Mouse (Mus musculus) midbrain, embryonic 14.5 days (tissue): ENCODE measurements around the gene AW822073. TPM values are rescaled to one million over a fixed set of nuclear protein-coding genes. Genes with fewer than 3 reads are reported as not detected.
"Not testable (repeated sequence)": the region's sequence is repeated elsewhere in the genome, so short reads cannot be mapped to it uniquely, and the experiment has no call there.

ENCODE experiments used
- ATAC-seq: fragments of 200-750 bp; cut with Nextera tagmentation; 2 replicates; pipeline ENCODE4 v1.8.0; 2017; ENCODE audit warnings: moderate number of reproducible peaks, moderate library complexity; ENCODE audit not compliant: low FRiP score, low TSS enrichment
- DNase-seq: peaks from one replicate; pipeline ENCODE4 v3.0.0-alpha.2; 2015
- H3K27ac ChIP-seq: fragments of 300-500 bp; sonication (generic); replicated peaks from 2 replicates; pipeline ENCODE4 v1.5.1; 2014; ENCODE audit warnings: mild to moderate bottlenecking, low read depth, low read length, moderate library complexity
- H3K27me3 ChIP-seq: fragments of 300-500 bp; sonication (generic); 2 replicates; pipeline ENCODE4 v1.6.1; 2014; ENCODE audit warnings: low read length, control low read depth, mixed read lengths; ENCODE audit not compliant: control insufficient read depth, insufficient read depth
- H3K36me3 ChIP-seq: fragments of 300-500 bp; sonication (generic); 2 replicates; pipeline ENCODE4 v1.6.1; 2014; ENCODE audit warnings: low read length, control low read depth; ENCODE audit not compliant: control insufficient read depth, insufficient read depth
- H3K4me1 ChIP-seq: fragments of 300-500 bp; sonication (generic); 2 replicates; pipeline ENCODE4 v1.6.1; 2014; ENCODE audit warnings: mild to moderate bottlenecking, antibody characterized with exemption, low read length, control low read depth; ENCODE audit not compliant: control insufficient read depth, insufficient read depth
- H3K4me2 ChIP-seq: fragments of 300-500 bp; sonication (generic); 2 replicates; pipeline ENCODE4 v1.6.1; 2014; ENCODE audit warnings: mild to moderate bottlenecking, low read length, moderate library complexity
- H3K4me3 ChIP-seq: fragments of 300-500 bp; sonication (generic); replicated peaks from 2 replicates; pipeline ENCODE4 v1.5.1; 2014; ENCODE audit warnings: low read depth, low read length
- H3K9ac ChIP-seq: fragments of 300-500 bp; sonication (generic); replicated peaks from 2 replicates; pipeline ENCODE4 v1.6.1; 2014; ENCODE audit warnings: mild to moderate bottlenecking, low read length, moderate library complexity
- H3K9me3 ChIP-seq: fragments of 300-500 bp; sonication (generic); 2 replicates; pipeline ENCODE4 v1.6.1; 2016; ENCODE audit warnings: low read length, control low read depth, mixed read lengths; ENCODE audit not compliant: control insufficient read depth
- WGBS: fragments of 180-500 bp; shearing (Covaris S2); extraction: QIAGEN DNeasy Blood & Tissue Kit; methylation state at CpG from one replicate; pipeline ENCODE4 v1.1.7; 2014; 5-methylcytosine and 5-hydroxymethylcytosine counted together
- polyA plus RNA-seq: library from polyadenylated mRNA; unstranded; fragments of >200 nt; fragmentation: Nextera tagmentation; extraction: Ambion mirVana; gene quantifications from 2 replicates; pipeline ENCODE4 v1.2.1, GENCODE M21; 2014

The AW822073 gene
- polyA plus RNA-seq, 1 experiment from 2014 or later = not detected

- 88% methylated on average over 27 of the region's 31 CpGs for WGBS
- not testable (repeated sequence) for H3K36me3 ChIP-seq, DNase-seq, H3K4me1 ChIP-seq, H3K9ac ChIP-seq, H3K4me3 ChIP-seq, H3K27ac ChIP-seq, ATAC-seq, H3K9me3 ChIP-seq, H3K27me3 ChIP-seq, H3K4me2 ChIP-seq
Observed at GRCm38 (mm10) chr10:58223972-58224805, 541 bp downstream of the AW822073 start.

GRCm38 (mm10) chr10:58223161-58223560 is 1.6 kb downstream of the AW822073 start:
- 87% methylated on average over 3 of the region's 6 CpGs for WGBS

GRCm38 (mm10) chr10:58221571-58221970 is 3.2 kb downstream of the AW822073 start:
- 91% methylated on average over 2 of the region's 2 CpGs for WGBS
- not testable (repeated sequence) for H3K27ac ChIP-seq, H3K9ac ChIP-seq, H3K4me2 ChIP-seq, ATAC-seq, H3K27me3 ChIP-seq, DNase-seq, H3K4me1 ChIP-seq, H3K9me3 ChIP-seq, H3K4me3 ChIP-seq, H3K36me3 ChIP-seq

More at GRCm38 (mm10) chr10:58223161-58223560, 1.6 kb downstream of the AW822073 start:
- H3K36me3 ChIP-seq, H3K4me3 ChIP-seq, H3K4me2 ChIP-seq, H3K27me3 ChIP-seq, H3K9ac ChIP-seq, H3K9me3 ChIP-seq, ATAC-seq, H3K4me1 ChIP-seq, DNase-seq, H3K27ac ChIP-seq: not testable (repeated sequence)

- Histone ChIP-seq H3K27ac (no peak overlapping the region), H3K9ac (no peak overlapping the region), H3K4me2 (no peak overlapping the region), H3K27me3 (no peaks in the 10 kb centered on the region), H3K36me3 (no peaks in the 10 kb centered on the region), H3K4me1 (no peaks in the 10 kb centered on the region), H3K9me3 (no peaks in the 10 kb centered on the region; the same call in 1 of the 2 replicates), H3K4me3 (no peak overlapping the region)
- WGBS = 86% methylated on average over 6 of the region's 6 CpGs
- no peak for ATAC-seq
- DNase-seq = no peak
Observed at GRCm38 (mm10) chr10:58220726-58221125, 4.0 kb downstream of the AW822073 start.

- Histone ChIP-seq H3K4me1 (no peaks in the 10 kb centered on the region), H3K27ac (no peak overlapping the region), H3K9me3 (no peaks in the 10 kb centered on the region), H3K27me3 (no peaks in the 10 kb centered on the region), H3K9ac (no peak overlapping the region), H3K4me2 (no peak overlapping the region), H3K4me3 (no peak overlapping the region), H3K36me3 (no peaks in the 10 kb centered on the region)
- WGBS = 86% methylated on average over 3 of the region's 3 CpGs
- DNase-seq (no peak), ATAC-seq (no peak)
Observed at GRCm38 (mm10) chr10:58217366-58217765, 7.4 kb downstream of the AW822073 start.

- H3K4me2 ChIP-seq = no peak overlapping the region
- no peaks in the 10 kb centered on the region for H3K27me3 ChIP-seq
- H3K4me3 ChIP-seq = no peak overlapping the region
- no peaks in the 10 kb centered on the region for H3K36me3 ChIP-seq
- no peak overlapping the region for H3K27ac ChIP-seq
- no peak overlapping the region for H3K9ac ChIP-seq
- H3K4me1 ChIP-seq = no peaks in the 10 kb centered on the region
- ATAC-seq = no peak
- no peak for DNase-seq
- WGBS = 89% methylated on average over 1 of the region's 1 CpGs
- H3K9me3 ChIP-seq = no peaks in the 10 kb centered on the region
Observed at GRCm38 (mm10) chr10:58215353-58215752, 9.4 kb downstream of the AW822073 start.

GRCm38 (mm10) chr10:58214934-58215333 is 9.8 kb downstream of the AW822073 start:
- ATAC-seq (no peak), DNase-seq (no peak)
- no peaks in the 10 kb centered on the region for H3K9me3 ChIP-seq
- no peaks in the 10 kb centered on the region for H3K36me3 ChIP-seq
- no peak overlapping the region for H3K9ac ChIP-seq
- H3K4me3 ChIP-seq = no peak overlapping the region
- no peaks in the 10 kb centered on the region for H3K27me3 ChIP-seq
- no peak overlapping the region for H3K27ac ChIP-seq
- H3K4me1 ChIP-seq = no peaks in the 10 kb centered on the region
- WGBS = 83% methylated on average over 5 of the region's 5 CpGs
- H3K4me2 ChIP-seq = no peak overlapping the region

GRCm38 (mm10) chr10:58214497-58214896 is 10.2 kb downstream of the AW822073 start:
- H3K27ac ChIP-seq = no peak overlapping the region
- H3K9ac ChIP-seq = no peak overlapping the region
- H3K9me3 ChIP-seq = peaks cover 3% of the 10 kb centered on the region; the same call in 1 of the 2 replicates
- H3K4me3 ChIP-seq = no peak overlapping the region
- no peak for ATAC-seq
- H3K4me1 ChIP-seq = no peaks in the 10 kb centered on the region
- H3K4me2 ChIP-seq = no peak overlapping the region
- no peaks in the 10 kb centered on the region for H3K27me3 ChIP-seq
- no peak for DNase-seq
- H3K36me3 ChIP-seq = no peaks in the 10 kb centered on the region

GRCm38 (mm10) chr10:58212230-58212629 is 12.5 kb downstream of the AW822073 start:
- Histone ChIP-seq H3K9me3 (peaks cover 3% of the 10 kb centered on the region; the same call in 1 of the 2 replicates), H3K4me1 (no peaks in the 10 kb centered on the region), H3K9ac (no peak overlapping the region), H3K27ac (no peak overlapping the region), H3K27me3 (no peaks in the 10 kb centered on the region), H3K4me2 (no peak overlapping the region), H3K36me3 (no peaks in the 10 kb centered on the region), H3K4me3 (no peak overlapping the region)
- WGBS = 78% methylated on average over 7 of the region's 7 CpGs
- ATAC-seq (no peak), DNase-seq (no peak)
